Mouse (Mus musculus) liver, adult 2 months (tissue): ENCODE results near the gene Mindy2.

Experiments used
- CTCF ChIP-seq: fragments of 200-500 bp; IDR thresholded peaks from 2 replicates; pipeline ENCODE4 v1.5.1; 2011; ENCODE audit warnings: low read depth, low read length, control low read depth
- POLR2A ChIP-seq: fragments of 200-500 bp; IDR thresholded peaks from 2 replicates; pipeline ENCODE4 v1.6.1; 2011; ENCODE audit warnings: low read length, control low read depth; ENCODE audit not compliant: insufficient read depth; ENCODE audit errors: extremely low read depth

- TF ChIP-seq POLR2A (no peak), CTCF (no peak)
Observed at GRCm38 (mm10) chr9:70650994-70651393, 6.0 kb downstream of the Mindy2 start.
